Mouse (Mus musculus) C3H10T1/2 (cell line): Measurements from ENCODE around the gene Gm14569. TPM values are rescaled to one million over a fixed set of nuclear protein-coding genes. Genes with fewer than 3 reads are reported as not detected.

Experiments used
- polyA plus RNA-seq, 2 experiments: library from polyadenylated mRNA; unstranded; fragments of >200 nt; fragmentation: generic; extraction: Trizol; gene quantifications; one replicate each; pipeline ENCODE4 v1.2.1; 2012; ENCODE audit warnings: missing spikeins in 2 of 2

Gm14569 gene
- polyA plus RNA-seq = not detected

GRCm38 (mm10) chrX:36491730-36492129, at the start of gene Gm14569:
Gene Gm14569, minus strand, starts transcription at chrX:36491830.

GRCm38 (mm10) chrX:36400980-36401379, 90.7 kb downstream of the Gm14569 start, which contains the start of gene Gm6268:
Gene Gm6268, plus strand, starts transcription at chrX:36401280.

Other genes starting within 250 kb of the Gm14569 start
- 1 to 10 TPM in 1 of 2 experiments, under 1 TPM in 1; 0.46 to 2.5 TPM for gene Lonrf3, start 163.5 kb downstream of the Gm14569 start, polyA plus RNA-seq
- not detected for gene Gm6268, start 90.5 kb downstream of the Gm14569 start, polyA plus RNA-seq
- gene Pgrmc1, start 106.4 kb upstream of the Gm14569 start, polyA plus RNA-seq = 100 to 1,000 TPM in 1 of 2 experiments, 10 to 100 TPM in 1; 16.2 to 141 TPM
- 1 to 10 TPM in 1 of 2 experiments, under 1 TPM in 1; 0.25 to 1.0 TPM for gene Akap17b, start 153.6 kb upstream of the Gm14569 start, polyA plus RNA-seq